Mouse (Mus musculus) kidney, adult 18-20 months (tissue): Measurements from ENCODE around the gene Arhgef16.

Experiments used
- DNase-seq: peaks from one replicate; pipeline ENCODE4 v3.0.0; 2021

Arhgef16 gene

GRCm38 (mm10) chr4:154283671-154284070 is 17.8 kb downstream of the Arhgef16 start:
- no peak for DNase-seq

- no peak for DNase-seq
These were observed 22.0 kb downstream of the Arhgef16 start for GRCm38 (mm10) chr4:154279481-154279880.

GRCm38 (mm10) chr4:154273000-154273399 is 28.5 kb downstream of the Arhgef16 start:
- DNase-seq, result peak; percentile 56

- DNase-seq, result peak; percentile 39
These were observed 32.0 kb downstream of the Arhgef16 start for GRCm38 (mm10) chr4:154269520-154269919.

- DNase-seq, result no peak
These were observed 34.0 kb downstream of the Arhgef16 start for GRCm38 (mm10) chr4:154267511-154267910.

GRCm38 (mm10) chr4:154262071-154262470 is 39.4 kb downstream of the Arhgef16 start:
- no peak for DNase-seq

- no peak for DNase-seq
These were observed 40.7 kb downstream of the Arhgef16 start for GRCm38 (mm10) chr4:154260755-154261154.

- no peak for DNase-seq
These were observed 48.8 kb downstream of the Arhgef16 start for GRCm38 (mm10) chr4:154252537-154253255.

GRCm38 (mm10) chr4:154249316-154249715 is 52.2 kb downstream of the Arhgef16 start:
- no peak for DNase-seq

- no peak for DNase-seq
These were observed 53.2 kb downstream of the Arhgef16 start for GRCm38 (mm10) chr4:154248092-154248805.

- no peak for DNase-seq
These were observed 54.0 kb downstream of the Arhgef16 start for GRCm38 (mm10) chr4:154247207-154248091.

GRCm38 (mm10) chr4:154246115-154247040 is 55.1 kb downstream of the Arhgef16 start:
- peak; percentile 85 for DNase-seq

- DNase-seq, result no peak
These were observed 56.1 kb downstream of the Arhgef16 start for GRCm38 (mm10) chr4:154245342-154245741.

GRCm38 (mm10) chr4:154240608-154241007 is 60.9 kb downstream of the Arhgef16 start:
- DNase-seq, result no peak

- DNase-seq, result no peak
These were observed 62.3 kb downstream of the Arhgef16 start for GRCm38 (mm10) chr4:154239199-154239598.

GRCm38 (mm10) chr4:154237306-154237705 is 64.2 kb downstream of the Arhgef16 start:
- no peak for DNase-seq

- no peak for DNase-seq
These were observed 64.6 kb downstream of the Arhgef16 start for GRCm38 (mm10) chr4:154236893-154237292.

GRCm38 (mm10) chr4:154236001-154236400 is 65.5 kb downstream of the Arhgef16 start:
- no peak for DNase-seq

- no peak for DNase-seq
These were observed 69.2 kb downstream of the Arhgef16 start for GRCm38 (mm10) chr4:154232295-154232694.

- DNase-seq, result no peak
These were observed 70.1 kb downstream of the Arhgef16 start for GRCm38 (mm10) chr4:154231380-154231779.

- DNase-seq, result no peak
These were observed 71.9 kb downstream of the Arhgef16 start for GRCm38 (mm10) chr4:154229569-154229968.
